Mouse (Mus musculus): ENCODE data around the gene Rnasel.

DNA sequence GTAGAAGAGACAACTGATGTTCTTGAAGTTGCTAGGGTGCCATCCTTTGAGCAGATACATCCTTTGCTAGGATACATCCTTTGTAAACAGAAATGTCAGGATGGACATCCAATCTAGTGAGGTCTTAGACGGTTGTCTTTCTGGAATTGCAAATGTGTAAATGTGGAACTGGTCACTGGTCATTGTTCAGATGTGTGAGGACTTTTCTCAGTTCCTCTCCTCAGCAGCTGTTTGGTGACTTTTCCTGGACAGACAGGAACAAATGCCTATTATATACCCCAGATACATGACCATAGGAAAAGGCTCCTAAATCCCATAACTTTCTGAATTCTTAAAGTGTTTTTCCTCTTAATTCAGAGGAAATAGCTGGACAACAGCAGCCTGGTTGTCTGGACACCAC, 18.1 kb downstream of the Rnasel start:
- no peak for TF ChIP-seq CTCF (IDR thresholded peaks at IDR 0.05; ENCODE audit: low read depth)
- no peak for TF ChIP-seq EP300 (IDR thresholded peaks at IDR 0.05; ENCODE audit: low read depth)
